Mouse (Mus musculus) hindbrain, embryonic 11.5 days (tissue): ENCODE measurements around the gene Npdc1. TPM values are rescaled to one million over a fixed set of nuclear protein-coding genes. Genes with fewer than 3 reads are reported as not detected.
A peak's percentile ranks its signal among the peaks of the same experiment; 100 is the strongest.
"Not testable (repeated sequence)": the region's sequence is repeated elsewhere in the genome, so short reads cannot be mapped to it uniquely, and the experiment has no call there.

Experiments
- ATAC-seq: fragments of 200-750 bp; cut with Nextera tagmentation; 2 replicates; pipeline ENCODE4 v1.8.0; 2017; ENCODE audit warnings: mild to moderate bottlenecking, moderate TSS enrichment, moderate library complexity; ENCODE audit not compliant: low FRiP score
- DNase-seq: peaks from one replicate; pipeline ENCODE4 v3.0.0-alpha.2; 2015; ENCODE audit warnings: low spot score
- H3K27ac ChIP-seq: fragments of 300-500 bp; sonication (generic); 2 replicates; pipeline ENCODE4 v1.5.1; 2014; ENCODE audit warnings: mild to moderate bottlenecking, low read depth, low read length
- H3K27me3 ChIP-seq: fragments of 300-500 bp; sonication (generic); 2 replicates; pipeline ENCODE4 v1.6.1; 2014; ENCODE audit warnings: mild to moderate bottlenecking, low read length, moderate library complexity, mixed read lengths; ENCODE audit not compliant: control insufficient read depth, insufficient read depth
- H3K36me3 ChIP-seq: fragments of 300-500 bp; sonication (generic); 2 replicates; pipeline ENCODE4 v1.6.1; 2014; ENCODE audit warnings: mild to moderate bottlenecking, low read length, moderate library complexity, mixed read lengths; ENCODE audit not compliant: control insufficient read depth, insufficient read depth
- H3K4me1 ChIP-seq: fragments of 300-500 bp; sonication (generic); replicated peaks from 2 replicates; pipeline ENCODE4 v1.6.1; 2014; ENCODE audit warnings: low read length, mixed read lengths; ENCODE audit not compliant: control insufficient read depth, insufficient read depth
- H3K4me2 ChIP-seq: fragments of 300-500 bp; sonication (generic); replicated peaks from 2 replicates; pipeline ENCODE4 v1.6.1; 2014; ENCODE audit warnings: mild to moderate bottlenecking, low read depth, low read length
- H3K4me3 ChIP-seq: fragments of 300-500 bp; sonication (generic); 2 replicates; pipeline ENCODE4 v1.5.1; 2014; ENCODE audit warnings: low read depth, low read length
- H3K9ac ChIP-seq: fragments of 300-500 bp; sonication (generic); 2 replicates; pipeline ENCODE4 v1.6.1; 2014; ENCODE audit warnings: low read depth, low read length
- H3K9me3 ChIP-seq: fragments of 300-500 bp; sonication (generic); 2 replicates; pipeline ENCODE4 v1.6.1; 2016; ENCODE audit warnings: low read length; ENCODE audit not compliant: control insufficient read depth
- WGBS: fragments of 180-500 bp; shearing (Covaris S2); extraction: QIAGEN DNeasy Blood & Tissue Kit; methylation state at CpG from one replicate; pipeline ENCODE4 v1.1.7; 2014; 5-methylcytosine and 5-hydroxymethylcytosine counted together
- polyA plus RNA-seq: library from polyadenylated mRNA; unstranded; fragments of >200 nt; fragmentation: Nextera tagmentation; extraction: Ambion mirVana; gene quantifications from 2 replicates; pipeline ENCODE4 v1.2.1, GENCODE M21; 2014

Npdc1 gene
- polyA plus RNA-seq, 1 experiment from 2014 or later: 151 TPM

GRCm38 (mm10) chr2:25400764-25401163 is 1.6 kb downstream of the Npdc1 start:
- Histone ChIP-seq H3K27ac (no peak overlapping the region), H3K4me2 (peak overlapping the region; percentile 19; the same call in 1 of the 2 replicates), H3K27me3 (peaks cover 48% of the 10 kb centered on the region), H3K4me3 (peak overlapping the region; percentile 10; the same call in 1 of the 2 replicates), H3K9ac (no peak overlapping the region), H3K36me3 (no peaks in the 10 kb centered on the region), H3K9me3 (no peaks in the 10 kb centered on the region), H3K4me1 (peaks cover 4% of the 10 kb centered on the region; the same call in 1 of the 2 replicates)
- 3% methylated on average over 17 of the region's 17 CpGs for WGBS
- DNase-seq (peak; percentile 60), ATAC-seq (no peak)

DNA sequence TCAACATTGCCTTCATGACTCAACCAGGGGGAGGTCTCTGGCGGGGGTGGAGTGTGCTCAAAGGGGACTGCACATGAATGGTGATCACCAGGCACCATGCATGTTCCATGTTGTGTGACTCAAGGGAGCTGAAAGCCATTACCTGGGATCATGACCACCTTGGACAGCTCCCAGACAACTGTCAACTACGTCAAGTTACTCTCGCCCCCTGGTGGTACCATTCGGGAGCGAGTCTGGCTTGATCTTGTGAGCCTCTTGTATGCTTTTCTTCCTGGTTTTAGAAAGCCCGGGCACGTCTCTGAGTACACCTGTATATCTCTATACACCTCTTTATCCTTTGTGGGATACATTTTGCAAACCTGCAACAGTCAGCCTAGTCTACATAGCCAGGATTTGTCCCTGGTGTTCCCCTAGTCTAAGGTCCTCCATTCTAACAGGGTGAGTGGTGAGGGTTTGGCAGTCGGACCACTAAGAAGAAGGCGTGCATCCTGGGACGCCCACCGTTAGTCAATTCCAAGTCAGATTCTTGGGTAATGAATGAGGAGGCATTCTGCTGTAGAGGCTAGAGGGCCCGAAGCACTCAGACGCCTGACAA is 3.3 kb downstream of the Npdc1 start:
- under 1% methylated on average over 13 of the region's 13 CpGs for WGBS
- peak overlapping the region; percentile 61; the same call in 1 of the 2 replicates for H3K27ac ChIP-seq

DNA sequence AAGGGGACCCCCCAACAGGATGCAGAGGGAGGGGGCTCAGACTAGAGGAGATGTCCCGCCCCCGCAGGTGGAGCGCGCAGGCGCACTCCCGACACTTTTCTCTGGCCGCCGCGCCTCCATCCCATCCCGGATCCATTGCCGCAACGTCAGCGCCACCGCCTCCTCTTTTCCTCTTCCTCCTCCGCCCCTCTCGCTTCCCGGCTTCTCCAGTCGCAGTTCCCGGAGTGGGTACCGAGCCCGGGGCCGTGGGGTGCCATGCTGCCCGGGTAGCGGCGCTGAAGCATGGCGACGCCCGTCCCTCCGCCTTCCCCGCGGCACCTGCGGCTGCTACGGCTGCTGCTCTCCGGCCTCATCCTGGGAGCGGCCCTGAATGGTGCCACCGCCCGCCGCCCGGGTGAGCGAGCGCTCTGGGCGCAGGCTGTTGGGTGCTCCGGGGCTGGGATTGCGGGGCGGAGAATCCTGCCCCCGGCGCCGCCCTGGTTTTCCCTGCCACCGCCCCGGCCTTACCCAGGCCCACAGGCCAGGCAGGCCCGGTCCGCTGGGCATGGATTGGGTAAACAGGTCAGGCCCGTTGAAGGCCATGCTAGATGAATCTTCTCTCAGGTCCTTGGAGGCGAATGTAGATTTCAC is 3.9 kb downstream of the Npdc1 start:
- no peaks in the 10 kb centered on the region for H3K36me3 ChIP-seq
- DNase-seq: peak; percentile 81
- H3K4me3 ChIP-seq: peak overlapping the region; percentile 76
- peak; percentile 77 for ATAC-seq
- H3K4me2 ChIP-seq: peak overlapping the region; percentile 58
- H3K9ac ChIP-seq: peak overlapping the region; percentile 91
- H3K27me3 ChIP-seq: peaks cover 27% of the 10 kb centered on the region
- H3K27ac ChIP-seq: peak overlapping the region; percentile 61
- 2% methylated on average over 53 of the region's 54 CpGs for WGBS
- H3K4me1 ChIP-seq: no peaks in the 10 kb centered on the region
- no peaks in the 10 kb centered on the region for H3K9me3 ChIP-seq

More for the DNA sequence above, 3.3 kb downstream of the Npdc1 start:
- no peaks in the 10 kb centered on the region for H3K4me1 ChIP-seq
- ATAC-seq (peak; percentile 50), DNase-seq (peak; percentile 91)
- no peaks in the 10 kb centered on the region for H3K36me3 ChIP-seq
- H3K4me3 ChIP-seq: peak overlapping the region; percentile 76
- peak overlapping the region; percentile 91 for H3K9ac ChIP-seq
- H3K4me2 ChIP-seq: peak overlapping the region; percentile 58
- H3K27me3 ChIP-seq: peaks cover 31% of the 10 kb centered on the region
- no peaks in the 10 kb centered on the region for H3K9me3 ChIP-seq

GRCm38 (mm10) chr2:25403994-25404393 is 4.8 kb downstream of the Npdc1 start:
- Histone ChIP-seq H3K27ac (no peak overlapping the region), H3K36me3 (0 out of 2 replicates have a peak, but pooled peaks cover 2% of the 10 kb centered on the region), H3K9me3 (no peaks in the 10 kb centered on the region), H3K27me3 (peaks cover 21% of the 10 kb centered on the region), H3K9ac (peak overlapping the region; percentile 1; the same call in 1 of the 2 replicates), H3K4me2 (peak overlapping the region; percentile 58), H3K4me1 (no peaks in the 10 kb centered on the region), H3K4me3 (peak overlapping the region; percentile 76)
- 89% methylated on average over 4 of the region's 4 CpGs for WGBS
- DNase-seq (no peak), ATAC-seq (no peak)

DNA sequence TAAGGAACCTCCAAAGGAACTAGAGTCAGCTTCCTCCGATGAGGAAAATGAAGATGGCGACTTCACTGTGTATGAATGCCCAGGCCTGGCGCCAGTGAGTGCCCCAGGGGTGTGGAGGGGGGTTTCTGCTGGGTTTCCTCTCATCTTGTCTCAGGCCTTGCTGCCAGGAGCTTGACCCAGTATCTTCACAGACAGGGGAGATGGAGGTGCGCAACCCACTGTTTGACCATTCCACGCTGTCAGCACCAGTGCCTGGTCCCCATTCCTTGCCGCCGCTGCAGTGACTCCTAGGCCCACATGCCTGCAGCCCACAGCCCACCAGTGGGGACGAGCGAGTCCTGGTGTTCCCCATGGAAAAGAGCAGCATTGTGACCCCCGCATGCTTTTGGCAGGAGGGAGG is 9.8 kb downstream of the Npdc1 start:
- no peaks in the 10 kb centered on the region for H3K9me3 ChIP-seq
- no peaks in the 10 kb centered on the region for H3K4me1 ChIP-seq
- H3K27ac ChIP-seq: no peak overlapping the region
- H3K4me3 ChIP-seq: no peak overlapping the region
- H3K9ac ChIP-seq: no peak overlapping the region
- DNase-seq (no peak), ATAC-seq (no peak)
- WGBS: 84% methylated on average over 10 of the region's 10 CpGs
- no peak overlapping the region for H3K4me2 ChIP-seq
- H3K27me3 ChIP-seq: no peaks in the 10 kb centered on the region
- 0 out of 2 replicates have a peak, but pooled peaks cover 3% of the 10 kb centered on the region for H3K36me3 ChIP-seq

- H3K27ac ChIP-seq, H3K36me3 ChIP-seq, ATAC-seq, H3K9me3 ChIP-seq, H3K9ac ChIP-seq, H3K27me3 ChIP-seq, H3K4me3 ChIP-seq, H3K4me1 ChIP-seq, H3K4me2 ChIP-seq, DNase-seq: not testable (repeated sequence)
Measured at GRCm38 (mm10) chr2:25413436-25413835, 14.3 kb downstream of the Npdc1 start.

- H3K4me1 ChIP-seq: no peaks in the 10 kb centered on the region
- 11% methylated on average over 3 of the region's 3 CpGs for WGBS
- no peak overlapping the region for H3K9ac ChIP-seq
- ATAC-seq: no peak
- H3K36me3 ChIP-seq: no peaks in the 10 kb centered on the region
- no peak overlapping the region for H3K4me3 ChIP-seq
- H3K4me2 ChIP-seq: no peak overlapping the region
- H3K9me3 ChIP-seq: no peaks in the 10 kb centered on the region
- H3K27ac ChIP-seq: no peak overlapping the region
- no peaks in the 10 kb centered on the region for H3K27me3 ChIP-seq
- DNase-seq: no peak
Measured at GRCm38 (mm10) chr2:25417426-25417825, 18.3 kb downstream of the Npdc1 start.

- Histone ChIP-seq H3K27ac (no peak overlapping the region), H3K27me3 (peaks cover 13% of the 10 kb centered on the region), H3K9ac (no peak overlapping the region), H3K4me1 (no peaks in the 10 kb centered on the region), H3K36me3 (no peaks in the 10 kb centered on the region), H3K4me2 (no peak overlapping the region), H3K9me3 (no peaks in the 10 kb centered on the region), H3K4me3 (no peak overlapping the region)
- DNase-seq: peak; percentile 79
- ATAC-seq: 0 out of 2 replicates have a peak, but pooled peaks have one; percentile 41
- 20% methylated on average over 3 of the region's 3 CpGs for WGBS
Measured at GRCm38 (mm10) chr2:25421896-25422295, 22.7 kb downstream of the Npdc1 start.
